Mouse (Mus musculus) right cerebral cortex, adult 2 months (tissue): ENCODE measurements around the gene Primpol.

Experiments used
- DNase-seq, 2 experiments: peaks; one replicate each; pipeline ENCODE4 v3.0.0; 2021 to 2022; ENCODE audit warnings: low spot score in 2 of 2

Primpol gene

GRCm38 (mm10) chr8:46562333-46562732, 54.7 kb downstream of the Primpol start:
- DNase-seq, result no peak

- no peak for DNase-seq
Measured at GRCm38 (mm10) chr8:46559428-46559827, 57.6 kb downstream of the Primpol start.

- no peak for DNase-seq
Measured at GRCm38 (mm10) chr8:46552441-46552765, 64.6 kb downstream of the Primpol start.

GRCm38 (mm10) chr8:46551615-46552440, 65.2 kb downstream of the Primpol start, which contains the start of gene Cenpu:
TSS of gene Cenpu (plus strand) at chr8:46552028.
- peak; percentile 100 for DNase-seq

GRCm38 (mm10) chr8:46551029-46551428, 66.0 kb downstream of the Primpol start:
- DNase-seq, result no peak

- no peak for DNase-seq
Measured at GRCm38 (mm10) chr8:46550058-46550457, 67.0 kb downstream of the Primpol start.

- peak in 1 of 2 experiments; percentile 24 for DNase-seq
Measured at GRCm38 (mm10) chr8:46547245-46547644, 69.8 kb downstream of the Primpol start.

GRCm38 (mm10) chr8:46546431-46547176, 70.4 kb downstream of the Primpol start:
- no peak for DNase-seq

- DNase-seq, result no peak
Measured at GRCm38 (mm10) chr8:46545854-46546253, 71.2 kb downstream of the Primpol start.

- no peak for DNase-seq
Measured at GRCm38 (mm10) chr8:46543662-46544061, 73.3 kb downstream of the Primpol start.

GRCm38 (mm10) chr8:46543191-46543590, 73.8 kb downstream of the Primpol start:
- no peak for DNase-seq

- peak in 1 of 2 experiments; percentile 14 for DNase-seq
Measured at GRCm38 (mm10) chr8:46539701-46540100, 77.3 kb downstream of the Primpol start.

- DNase-seq, result no peak
Measured at GRCm38 (mm10) chr8:46533926-46534325, 83.1 kb downstream of the Primpol start.

GRCm38 (mm10) chr8:46530541-46530940, 86.5 kb downstream of the Primpol start:
- DNase-seq, result no peak

GRCm38 (mm10) chr8:46529508-46529907, 87.5 kb downstream of the Primpol start:
- no peak for DNase-seq

GRCm38 (mm10) chr8:46526821-46527220, 90.2 kb downstream of the Primpol start:
- no peak for DNase-seq

GRCm38 (mm10) chr8:46526098-46526497, 90.9 kb downstream of the Primpol start:
- DNase-seq, result no peak
